32 mouse cellular contexts compared by ENCODE assay signal in the genomic region with DNA sequence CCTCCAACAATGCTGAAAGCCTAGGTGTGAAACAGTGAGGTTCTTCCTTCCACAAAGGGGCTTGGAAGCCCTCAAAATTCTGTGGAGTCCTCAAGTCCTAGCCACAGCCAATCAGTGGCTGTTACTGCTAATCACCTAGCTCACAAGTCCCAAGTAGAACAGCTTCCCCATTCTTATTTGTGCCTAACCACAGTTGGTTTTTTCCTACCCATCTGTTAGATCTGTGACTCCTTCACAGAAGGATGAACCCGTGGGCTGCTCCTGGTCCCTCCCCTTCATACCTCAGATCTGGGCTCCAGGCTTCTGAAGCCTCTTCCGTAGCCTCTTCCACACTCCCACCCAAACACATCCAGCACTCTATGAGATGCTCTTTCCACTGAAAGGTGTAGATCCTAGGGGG. TPM values are rescaled to one million over a fixed set of nuclear protein-coding genes. Genes with fewer than 3 reads are reported as not detected.
DNase-seq lines count a peak whose midpoint lies in the region; ATAC-seq and TF ChIP-seq lines count a peak whose summit lies in the region.
"Had no signal": no experiment of that assay in that cellular context is flagged by ENCODE, and none has a peak within 500 bp of the region (broad histone marks: within the 10 kb centered on the region; RNA-seq: fewer than 3 reads in every experiment).

No protein-coding gene starts in this region.

- TF ChIP-seq CTCF in MEL (IDR thresholded peaks at IDR 0.05 in 2 of 3, conservative IDR thresholded peaks at IDR 0.05 in 1 of 3; ENCODE audit: control insufficient read depth in 1 of 3, insufficient read depth in 1 of 3, low read depth in 2 of 3, low read length in 3 of 3, poor library complexity in 1 of 3, severe bottlenecking in 1 of 3): no peak

- no peaks in the 10 kb centered on the region for H3K9me3 ChIP-seq in heart, embryonic 10.5 days
- H3K9me3 ChIP-seq in MEL (replicated peaks; ENCODE audit: insufficient read depth, low read length): no peaks in the 10 kb centered on the region
- H3K9me3 ChIP-seq: hindbrain, embryonic 12.5 days; liver, embryonic 15.5 days; midbrain, embryonic 13.5 days had no signal

- H3K9ac ChIP-seq in MEL (ENCODE audit: control insufficient read depth, low read depth, low read length, poor library complexity, severe bottlenecking): no peak overlapping the region
- H3K9ac ChIP-seq: forebrain, postnatal 0 days; hindbrain, embryonic 12.5 days; liver, embryonic 15.5 days; midbrain, embryonic 13.5 days had no signal

- peak; percentile 63 for ATAC-seq in granulocyte monocyte progenitor cell, adult 5-6 weeks (replicated peaks; ENCODE audit: poor library complexity, severe bottlenecking)
- ATAC-seq: forebrain, postnatal 0 days; midbrain, embryonic 13.5 days; Patski had no signal

- no peaks in the 10 kb centered on the region for H3K79me2 ChIP-seq in MEL (ENCODE audit: control insufficient read depth, insufficient read depth, low read length, poor library complexity)

- H3K4me3 ChIP-seq in heart, embryonic 10.5 days: no peak overlapping the region
- no peak overlapping the region for H3K4me3 ChIP-seq in MEL (ENCODE audit: control insufficient read depth in 1 of 2, insufficient read depth in 1 of 2, low read depth in 2 of 2, low read length in 2 of 2)
- H3K4me3 ChIP-seq: hindbrain, embryonic 12.5 days; left cerebral cortex, adult 2 months; liver, embryonic 15.5 days; midbrain, embryonic 13.5 days had no signal

- H3K27ac ChIP-seq in heart, embryonic 10.5 days: peak overlapping the region; percentile 31; the same call in 1 of the 2 replicates
- H3K27ac ChIP-seq in MEL (ENCODE audit: control insufficient read depth, low read depth, low read length): peak overlapping the region; percentile 28; the same call in 1 of the 2 replicates
- H3K27ac ChIP-seq: hindbrain, embryonic 12.5 days; left cerebral cortex, adult 2 months; liver, embryonic 15.5 days; midbrain, embryonic 13.5 days had no signal

- H3K4me1 ChIP-seq in heart, embryonic 10.5 days: peaks cover 59% of the 10 kb centered on the region
- peaks cover 12 to 37% of the 10 kb centered on the region in 2 experiments for H3K4me1 ChIP-seq in MEL (ENCODE audit: control insufficient read depth in 1 of 2, insufficient read depth in 2 of 2, low read length in 2 of 2)

- no peak for DNase-seq in heart, embryonic 10.5 days (ENCODE audit: low spot score)
- no peak for DNase-seq in heart, postnatal 4 days
- DNase-seq in 416B (ENCODE audit: low read depth) (peak; percentile 50), MEL (ENCODE audit: low read depth, low spot score) (peak; percentile 86)
- DNase-seq in B cell, adult 2 months: no peak
- no peak for DNase-seq in Muller cell, postnatal 12 days (ENCODE audit: inconsistent ontology term)
- no peak for DNase-seq in cerebellum, postnatal 14 days
- DNase-seq: cerebellum, adult 9-10 months; forebrain, postnatal 0 days; kidney, adult 11 months; left cerebral cortex, postnatal 4 days; liver; thymus, postnatal 14 days had no signal

- no peak for TF ChIP-seq POLR2A in MEL (IDR thresholded peaks at IDR 0.05; ENCODE audit: control insufficient read depth in 1 of 2, insufficient read depth in 1 of 2, low read depth in 1 of 2, low read length in 2 of 2, poor library complexity in 1 of 2)

- no peaks in the 10 kb centered on the region for H3K27me3 ChIP-seq in heart, embryonic 10.5 days (ENCODE audit: insufficient read depth, poor library complexity, severe bottlenecking)
- no peaks in the 10 kb centered on the region for H3K27me3 ChIP-seq in MEL (ENCODE audit: control insufficient read depth in 1 of 2, insufficient read depth in 2 of 2, low read length in 2 of 2)
- H3K27me3 ChIP-seq: hindbrain, embryonic 12.5 days; liver, embryonic 15.5 days; midbrain, embryonic 13.5 days; Patski had no signal

- WGBS in heart, embryonic 10.5 days: 73% methylated on average over 2 of the region's 2 CpGs

- no peak for TF ChIP-seq RAD21 in MEL (IDR thresholded peaks at IDR 0.05; ENCODE audit: low read depth, low read length)

- peaks cover 11% of the 10 kb centered on the region; the same call in 1 of the 2 replicates for H3K36me3 ChIP-seq in heart, embryonic 10.5 days
- peaks cover 0 to 19% of the 10 kb centered on the region in 2 experiments; a peak in 2 of 4 replicates for H3K36me3 ChIP-seq in MEL (ENCODE audit: control insufficient read depth in 1 of 2, insufficient read depth in 2 of 2, low read length in 2 of 2)
- H3K36me3 ChIP-seq: liver, embryonic 15.5 days had no signal

- no peak for TF ChIP-seq EP300 in MEL (IDR thresholded peaks at IDR 0.05; ENCODE audit: low read depth in 1 of 2, low read length in 2 of 2)

TF ChIP-seq in MEL, 35 proteins besides CTCF, POLR2A, EP300 and RAD21:
- peak; percentile 19; the same call in 1 of the 2 replicates for TF ChIP-seq ETS1 (IDR thresholded peaks at IDR 0.05; ENCODE audit: low read depth, low read length)
- TF ChIP-seq TAL1 (IDR thresholded peaks at IDR 0.05; ENCODE audit: low read length): 0 out of 2 replicates have a peak, but pooled peaks have one; percentile 5
- TF ChIP-seq TCF12 (IDR thresholded peaks at IDR 0.05; ENCODE audit: low read depth, low read length): no peak
- TF ChIP-seq ZC3H11A (IDR thresholded peaks at IDR 0.05; ENCODE audit: low read depth, low read length): no peak
- peak; percentile 81 for TF ChIP-seq TBP (IDR thresholded peaks at IDR 0.05; ENCODE audit: low read depth, low read length)
- TF ChIP-seq GATA1 (IDR thresholded peaks at IDR 0.05; ENCODE audit: low read depth, low read length): 0 out of 2 replicates have a peak, but pooled peaks have one; percentile 34
- TF ChIP-seq MYC (IDR thresholded peaks at IDR 0.05; ENCODE audit: low read depth, low read length): no peak
- TF ChIP-seq CHD1 (IDR thresholded peaks at IDR 0.05; ENCODE audit: low read depth, low read length): no peak
- TF ChIP-seq ZKSCAN1 (IDR thresholded peaks at IDR 0.05; ENCODE audit: low read depth, low read length): no peak
- TF ChIP-seq UBTF (IDR thresholded peaks at IDR 0.05; ENCODE audit: borderline replicate concordance, insufficient read depth, low read depth, low read length): no peak
TF ChIP-seq in MEL: peak in this region for 4.

RNA-seq across cellular contexts. Expression of gene Rho, which starts 24.7 kb away (rescaled TPM):
- 0.28 TPM in 1 of 2 replicates, not detected in the other for polyA plus RNA-seq in heart, embryonic 10.5 days (2016; fragmentation: Nextera tagmentation; extraction: Ambion mirVana)
- under 1 TPM; 0.24 to 0.34 TPM for total RNA-seq in heart, postnatal 4 days (2021)
- total RNA-seq in MEL (2012; rRNA removed): not detected in 2 replicates
- polyA plus RNA-seq in MEL (2012; ENCODE audit: insufficient read depth in 1 of 2, insufficient read length in 2 of 2, low read depth in 1 of 2, low replicate concordance in 2 of 2, missing spikeins in 1 of 2): under 1 TPM in 1 of 2 experiments, not detected in 1; 0.11 TPM
- total RNA-seq in granulocyte monocyte progenitor cell, adult 5-6 weeks (2014; fragmentation: Nextera tagmentation): not detected in 2 replicates
- not detected in 2 replicates for total RNA-seq in granulocyte monocyte progenitor cell, adult 5-6 weeks (2017)
- total RNA-seq: gastrocnemius, adult 8-10 months; monocyte, adult 5-6 weeks had no signal
- polyA plus RNA-seq: forebrain, postnatal 0 days; heart, embryonic 14.5 days; liver, embryonic 15.5 days had no signal

RNA-seq across cellular contexts. Expression of gene H1foo, which starts 37.9 kb away (rescaled TPM):
- not detected in 2 replicates for polyA plus RNA-seq in heart, embryonic 10.5 days (2016; fragmentation: Nextera tagmentation; extraction: Ambion mirVana)
- not detected for total RNA-seq in heart, postnatal 4 days (2021)
- not detected in 2 replicates for total RNA-seq in MEL (2012; rRNA removed)
- not detected for polyA plus RNA-seq in MEL (2012; ENCODE audit: insufficient read depth in 1 of 2, insufficient read length in 2 of 2, low read depth in 1 of 2, low replicate concordance in 2 of 2, missing spikeins in 1 of 2)
- total RNA-seq in granulocyte monocyte progenitor cell, adult 5-6 weeks (2014; fragmentation: Nextera tagmentation): not detected in 2 replicates
- total RNA-seq in granulocyte monocyte progenitor cell, adult 5-6 weeks (2017): not detected in 2 replicates
- total RNA-seq: adrenal gland, adult 18-20 months; forebrain, postnatal 0 days; gastrocnemius, adult 8-10 months; layer of hippocampus, postnatal 10 days; left cerebral cortex, adult 2 months; left cerebral cortex, postnatal 4 days; monocyte, adult 5-6 weeks; neutrophil, adult 5-6 weeks had no signal
- polyA plus RNA-seq: embryonic facial prominence, embryonic 11.5 days; forebrain, embryonic 11.5 days; forebrain, postnatal 0 days; heart, embryonic 14.5 days; hindbrain, embryonic 12.5 days; kidney, embryonic 16.5 days; large intestine, adult 2 months; liver, embryonic 15.5 days; lung, embryonic 16.5 days; midbrain, embryonic 13.5 days; Patski; small intestine, adult 2 months; stomach, embryonic 14.5 days had no signal

RNA-seq across cellular contexts. Expression of gene Ift122, which starts 53.6 kb away (rescaled TPM):
- polyA plus RNA-seq in heart, embryonic 10.5 days (2016; fragmentation: Nextera tagmentation; extraction: Ambion mirVana): 27.0 and 31.3 TPM in 2 replicates
- total RNA-seq in heart, postnatal 4 days (2021): 10 to 100 TPM; 16.3 to 17.6 TPM
- 3.3 and 4.0 TPM in 2 replicates for total RNA-seq in MEL (2012; rRNA removed)
- polyA plus RNA-seq in MEL (2012; ENCODE audit: insufficient read depth in 1 of 2, insufficient read length in 2 of 2, low read depth in 1 of 2, low replicate concordance in 2 of 2, missing spikeins in 1 of 2): 1 to 10 TPM in 1 of 2 experiments, not detected in 1; 8.0 TPM
- 4.0 and 7.1 TPM in 2 replicates for total RNA-seq in granulocyte monocyte progenitor cell, adult 5-6 weeks (2014; fragmentation: Nextera tagmentation)
- 4.6 and 5.7 TPM in 2 replicates for total RNA-seq in granulocyte monocyte progenitor cell, adult 5-6 weeks (2017)

RNA-seq across cellular contexts. Expression of gene Mbd4, which starts 53.7 kb away (rescaled TPM):
- 15.2 and 22.4 TPM in 2 replicates for polyA plus RNA-seq in heart, embryonic 10.5 days (2016; fragmentation: Nextera tagmentation; extraction: Ambion mirVana)
- 1 to 10 TPM; 3.4 to 3.8 TPM for total RNA-seq in heart, postnatal 4 days (2021)
- 5.6 and 6.4 TPM in 2 replicates for total RNA-seq in MEL (2012; rRNA removed)
- 10 to 100 TPM in 1 of 2 experiments, not detected in 1; 10.1 TPM for polyA plus RNA-seq in MEL (2012; ENCODE audit: insufficient read depth in 1 of 2, insufficient read length in 2 of 2, low read depth in 1 of 2, low replicate concordance in 2 of 2, missing spikeins in 1 of 2)
- total RNA-seq in granulocyte monocyte progenitor cell, adult 5-6 weeks (2014; fragmentation: Nextera tagmentation): 25.2 and 31.1 TPM in 2 replicates
- 16.5 and 22.9 TPM in 2 replicates for total RNA-seq in granulocyte monocyte progenitor cell, adult 5-6 weeks (2017)

Comparison
In these comparisons a context has a peak if more than half of its experiments do, and no peak if none do; other contexts are left out.
1. DNase-seq: peak in 416B (single experiment) and MEL (single experiment); none in heart, embryonic 10.5 days (single experiment), heart, postnatal 4 days (single experiment), B cell, adult 2 months (0 of 2), Muller cell, postnatal 12 days (single experiment) and cerebellum, postnatal 14 days (0 of 2).